Mouse (Mus musculus): ENCODE measurements at regions not wholly inside any gene's neighbourhood (a gene's known extent, or its start where the extent isn't known, plus 50 kb on each side); places are given as distances from the start of the nearest gene placed in this dataset.

GRCm38 (mm10) chr5:102428310-102428709, 52.9 kb upstream of the Arhgap24 start:
- no peaks in the 10 kb centered on the region for H3K4me1 ChIP-seq (replicated peaks; ENCODE audit: control insufficient read depth, insufficient read depth, low read length)
- DNase-seq (ENCODE audit: low spot score), result no peak
- WGBS, result 70% methylated on average over 3 of the region's 3 CpGs

More at GRCm38 (mm10) chr5:102428310-102428709, 52.9 kb upstream of the Arhgap24 start:
- H3K4me3 ChIP-seq (ENCODE audit: low read depth, low read length), result no peak overlapping the region
- no peaks in the 10 kb centered on the region for H3K36me3 ChIP-seq (ENCODE audit: control insufficient read depth, insufficient read depth, low read length)
- ATAC-seq (replicated peaks; ENCODE audit: low FRiP score, low TSS enrichment, low read depth), result no peak
- H3K27me3 ChIP-seq (replicated peaks; ENCODE audit: control insufficient read depth, insufficient read depth, low read length), result no peaks in the 10 kb centered on the region
- H3K27ac ChIP-seq (ENCODE audit: low read depth), result no peak overlapping the region
- no peak overlapping the region for H3K9ac ChIP-seq (ENCODE audit: low read length)
- no peak overlapping the region for H3K4me2 ChIP-seq (ENCODE audit: low read length)
- no peaks in the 10 kb centered on the region for H3K9me3 ChIP-seq (ENCODE audit: control insufficient read depth, low read length)

Measured in intestine, embryonic 14.5 days (tissue).